Mouse (Mus musculus): ENCODE results near the gene Gm6614. TPM values are rescaled to one million over a fixed set of nuclear protein-coding genes. Genes with fewer than 3 reads are reported as not detected.

Gene Gm6614
- polyA plus RNA-seq, 1 experiment from 2014 or later, result not detected

DNA sequence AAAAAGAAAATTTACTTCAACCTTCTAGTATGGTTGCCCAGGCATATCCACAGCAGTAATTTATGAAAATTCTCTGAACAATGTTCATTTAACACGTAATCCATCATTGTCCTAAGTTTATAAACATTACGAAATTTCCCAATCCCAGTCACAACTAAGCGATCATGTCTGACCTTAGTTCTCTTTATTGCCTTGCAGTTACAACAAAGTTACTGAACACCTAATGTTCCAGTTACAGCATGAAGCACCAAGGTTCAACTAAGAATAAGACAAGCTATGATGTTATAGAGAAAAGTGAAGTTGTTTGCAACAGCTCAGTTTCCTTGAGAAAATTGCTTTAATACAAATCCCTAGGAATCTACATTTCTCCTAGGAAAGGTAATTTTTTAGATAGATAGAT is 10.5 kb upstream of the Gm6614 start:
- WGBS, result 83% methylated on average over 3 of the region's 3 CpGs
- ATAC-seq (ENCODE audit: insufficient number of reproducible peaks, insufficient read depth, low FRiP score, low read depth), result no peak
- H3K4me2 ChIP-seq (ENCODE audit: low read length), result no peak overlapping the region

DNA sequence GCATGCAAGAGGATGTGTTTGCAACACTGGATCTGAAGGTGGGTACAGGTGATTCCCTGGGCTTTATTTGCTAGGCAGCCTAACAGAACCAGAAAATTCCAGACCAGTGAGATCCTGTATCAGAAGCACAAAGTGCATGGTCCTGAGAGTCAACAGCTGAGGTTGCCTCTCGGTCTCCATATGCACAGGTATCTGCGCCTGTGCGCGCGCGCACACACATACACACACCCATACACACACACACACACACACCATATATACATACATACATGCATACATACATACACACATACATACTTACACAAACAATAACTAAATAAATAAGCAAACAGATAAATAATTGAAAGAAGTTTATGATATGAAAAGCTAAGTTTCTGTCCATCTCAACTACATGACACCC is 24.4 kb downstream of the Gm6614 start:
- H3K9ac ChIP-seq (ENCODE audit: low read length), result no peak overlapping the region
- no peak for ATAC-seq (ENCODE audit: insufficient number of reproducible peaks, insufficient read depth, low FRiP score, low read depth)
- H3K4me3 ChIP-seq (ENCODE audit: control insufficient read depth in 1 of 2, insufficient read depth in 1 of 2, low read depth in 1 of 2, low read length in 2 of 2), result no peak overlapping the region
- H3K36me3 ChIP-seq (ENCODE audit: control insufficient read depth, insufficient read depth, low read length), result no peaks in the 10 kb centered on the region
- no peak overlapping the region for H3K27ac ChIP-seq (replicated peaks in 1 of 2; ENCODE audit: control insufficient read depth in 1 of 2, insufficient read depth in 1 of 2, low read depth in 2 of 2, low read length in 2 of 2)
- no peaks in the 10 kb centered on the region for H3K9me3 ChIP-seq (ENCODE audit: control insufficient read depth, low read length)
- no peak overlapping the region for H3K4me2 ChIP-seq (ENCODE audit: low read length)
- H3K4me1 ChIP-seq (ENCODE audit: control insufficient read depth in 2 of 2, insufficient read depth in 2 of 2, low read length in 2 of 2), result no peaks in the 10 kb centered on the region
- no peaks in the 10 kb centered on the region for H3K27me3 ChIP-seq (ENCODE audit: control insufficient read depth, insufficient read depth, low read length)
- 100% methylated on average over 6 of the region's 6 CpGs for WGBS

More for the DNA sequence above, 10.5 kb upstream of the Gm6614 start:
- Histone ChIP-seq H3K27me3 (ENCODE audit: control insufficient read depth, insufficient read depth, low read length) (no peaks in the 10 kb centered on the region), H3K9me3 (ENCODE audit: control insufficient read depth, low read length) (no peaks in the 10 kb centered on the region), H3K4me3 (ENCODE audit: control insufficient read depth in 1 of 2, insufficient read depth in 1 of 2, low read depth in 1 of 2, low read length in 2 of 2) (no peak overlapping the region), H3K4me1 (ENCODE audit: control insufficient read depth in 2 of 2, insufficient read depth in 2 of 2, low read length in 2 of 2) (no peaks in the 10 kb centered on the region), H3K9ac (ENCODE audit: low read length) (no peak overlapping the region), H3K36me3 (ENCODE audit: control insufficient read depth, insufficient read depth, low read length) (no peaks in the 10 kb centered on the region), H3K27ac (replicated peaks in 1 of 2; ENCODE audit: control insufficient read depth in 1 of 2, insufficient read depth in 1 of 2, low read depth in 2 of 2, low read length in 2 of 2) (no peak overlapping the region)

DNA sequence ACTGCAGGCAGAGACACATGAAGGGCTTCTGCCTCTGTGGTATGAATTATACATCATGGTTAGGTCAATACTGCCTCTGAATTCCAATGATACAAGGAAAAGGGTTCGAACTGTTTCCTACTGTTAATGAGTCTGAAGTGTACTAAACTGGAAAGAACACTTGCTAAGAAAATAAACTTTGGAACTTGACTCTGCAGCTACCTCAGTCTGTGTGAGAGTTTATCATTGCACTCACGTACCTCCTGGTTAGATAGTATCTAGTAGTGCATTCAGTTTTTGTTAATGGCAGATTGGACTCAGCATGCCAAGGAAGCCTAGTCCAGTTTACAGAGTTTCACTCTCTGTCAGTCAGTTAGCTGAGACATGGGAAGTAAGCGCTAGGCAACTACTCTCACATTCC is 26.6 kb downstream of the Gm6614 start:
- H3K9ac ChIP-seq (ENCODE audit: low read length), result no peak overlapping the region
- H3K4me3 ChIP-seq (ENCODE audit: control insufficient read depth in 1 of 2, insufficient read depth in 1 of 2, low read depth in 1 of 2, low read length in 2 of 2), result no peak overlapping the region

DNA sequence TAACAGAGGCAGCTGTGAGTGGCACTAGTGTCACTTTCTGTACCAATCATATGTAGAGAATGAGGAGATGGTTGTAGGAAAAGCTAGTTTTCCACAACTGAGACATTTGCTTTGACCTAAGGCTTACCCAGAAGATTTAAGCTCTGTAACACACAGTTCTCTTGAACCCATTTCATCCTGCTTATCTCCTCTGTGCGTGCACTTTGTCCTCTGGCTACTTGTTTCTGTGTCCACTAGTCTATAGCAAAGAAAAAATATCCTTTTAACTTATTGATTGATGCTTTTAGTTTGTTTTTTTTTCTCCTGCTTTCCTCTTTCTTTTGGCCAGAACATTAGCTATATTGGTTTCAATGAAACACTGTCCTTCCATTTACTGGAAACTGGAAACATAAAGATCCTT is 48.8 kb downstream of the Gm6614 start:
- ATAC-seq (ENCODE audit: insufficient number of reproducible peaks, insufficient read depth, low FRiP score, low read depth), result no peak
- WGBS, result 71% methylated on average over 1 of the region's 1 CpGs
- H3K4me3 ChIP-seq (ENCODE audit: control insufficient read depth in 1 of 2, insufficient read depth in 1 of 2, low read depth in 1 of 2, low read length in 2 of 2), result no peak overlapping the region
- H3K36me3 ChIP-seq (ENCODE audit: control insufficient read depth, insufficient read depth, low read length), result no peaks in the 10 kb centered on the region
- H3K27me3 ChIP-seq (ENCODE audit: control insufficient read depth, insufficient read depth, low read length), result no peaks in the 10 kb centered on the region
- H3K27ac ChIP-seq (replicated peaks in 1 of 2; ENCODE audit: control insufficient read depth in 1 of 2, insufficient read depth in 1 of 2, low read depth in 2 of 2, low read length in 2 of 2), result no peak overlapping the region
- no peak overlapping the region for H3K4me2 ChIP-seq (ENCODE audit: low read length)
- no peaks in the 10 kb centered on the region for H3K9me3 ChIP-seq (ENCODE audit: control insufficient read depth, low read length)
- H3K4me1 ChIP-seq (ENCODE audit: control insufficient read depth in 2 of 2, insufficient read depth in 2 of 2, low read length in 2 of 2), result no peaks in the 10 kb centered on the region
- H3K9ac ChIP-seq (ENCODE audit: low read length), result no peak overlapping the region

More for the DNA sequence above, 26.6 kb downstream of the Gm6614 start:
- H3K27me3 ChIP-seq (ENCODE audit: control insufficient read depth, insufficient read depth, low read length), result no peaks in the 10 kb centered on the region
- WGBS, result 59% methylated on average over 3 of the region's 3 CpGs
- no peaks in the 10 kb centered on the region for H3K4me1 ChIP-seq (ENCODE audit: control insufficient read depth in 2 of 2, insufficient read depth in 2 of 2, low read length in 2 of 2)
- no peaks in the 10 kb centered on the region for H3K9me3 ChIP-seq (ENCODE audit: control insufficient read depth, low read length)
- ATAC-seq (ENCODE audit: insufficient number of reproducible peaks, insufficient read depth, low FRiP score, low read depth), result no peak
- no peak overlapping the region for H3K4me2 ChIP-seq (ENCODE audit: low read length)
- no peaks in the 10 kb centered on the region for H3K36me3 ChIP-seq (ENCODE audit: control insufficient read depth, insufficient read depth, low read length)
- H3K27ac ChIP-seq (replicated peaks in 1 of 2; ENCODE audit: control insufficient read depth in 1 of 2, insufficient read depth in 1 of 2, low read depth in 2 of 2, low read length in 2 of 2), result no peak overlapping the region

DNA sequence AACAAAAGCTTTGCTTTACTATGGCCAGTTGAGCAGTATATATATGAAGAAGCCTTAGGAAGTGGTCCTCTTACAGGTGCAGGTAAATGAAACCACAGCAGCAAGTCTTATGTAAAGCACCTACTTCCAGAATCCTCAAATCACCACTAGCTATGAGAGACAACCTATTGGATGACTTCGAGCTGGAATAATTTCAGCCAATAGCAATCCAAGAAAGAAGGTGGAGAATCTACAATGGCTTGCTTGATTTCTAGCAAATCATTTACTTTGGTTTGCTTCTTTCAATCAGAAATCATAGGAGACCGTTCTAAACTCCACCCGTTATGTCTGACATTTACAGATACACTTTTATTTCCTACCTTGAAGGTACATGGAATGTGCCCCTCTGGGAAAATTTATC is 49.4 kb downstream of the Gm6614 start:
- Histone ChIP-seq H3K9ac (ENCODE audit: low read length) (no peak overlapping the region), H3K27me3 (ENCODE audit: control insufficient read depth, insufficient read depth, low read length) (no peaks in the 10 kb centered on the region), H3K36me3 (ENCODE audit: control insufficient read depth, insufficient read depth, low read length) (no peaks in the 10 kb centered on the region), H3K9me3 (ENCODE audit: control insufficient read depth, low read length) (no peaks in the 10 kb centered on the region), H3K4me3 (ENCODE audit: control insufficient read depth in 1 of 2, insufficient read depth in 1 of 2, low read depth in 1 of 2, low read length in 2 of 2) (no peak overlapping the region), H3K4me1 (ENCODE audit: control insufficient read depth in 2 of 2, insufficient read depth in 2 of 2, low read length in 2 of 2) (no peaks in the 10 kb centered on the region), H3K27ac (replicated peaks in 1 of 2; ENCODE audit: control insufficient read depth in 1 of 2, insufficient read depth in 1 of 2, low read depth in 2 of 2, low read length in 2 of 2) (no peak overlapping the region), H3K4me2 (ENCODE audit: low read length) (no peak overlapping the region)
- no peak for ATAC-seq (ENCODE audit: insufficient number of reproducible peaks, insufficient read depth, low FRiP score, low read depth)
- WGBS, result 85% methylated on average over 3 of the region's 3 CpGs

DNA sequence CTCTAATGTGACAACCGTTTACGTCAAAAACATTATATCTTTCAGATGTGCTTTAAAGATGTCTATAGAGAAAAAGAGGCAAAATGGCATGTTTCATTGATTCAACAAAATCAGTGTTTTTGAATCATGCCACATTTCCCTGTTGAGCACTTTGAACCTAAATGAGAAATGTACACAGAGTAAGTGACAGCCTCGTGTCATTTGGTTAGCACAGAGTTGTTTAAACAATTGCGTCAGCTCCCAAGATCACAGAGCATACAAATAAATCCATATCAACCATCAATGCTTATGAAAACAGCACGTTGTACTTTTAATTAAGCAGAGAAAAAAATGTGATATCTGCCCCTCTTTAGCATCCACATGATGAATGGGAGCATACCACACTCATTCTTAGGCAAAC is 50.7 kb downstream of the Gm6614 start:
- Histone ChIP-seq H3K4me2 (ENCODE audit: low read length) (no peak overlapping the region), H3K4me1 (ENCODE audit: control insufficient read depth in 2 of 2, insufficient read depth in 2 of 2, low read length in 2 of 2) (no peaks in the 10 kb centered on the region), H3K27ac (replicated peaks in 1 of 2; ENCODE audit: control insufficient read depth in 1 of 2, insufficient read depth in 1 of 2, low read depth in 2 of 2, low read length in 2 of 2) (no peak overlapping the region), H3K9me3 (ENCODE audit: control insufficient read depth, low read length) (no peaks in the 10 kb centered on the region), H3K36me3 (ENCODE audit: control insufficient read depth, insufficient read depth, low read length) (no peaks in the 10 kb centered on the region), H3K9ac (ENCODE audit: low read length) (no peak overlapping the region), H3K27me3 (ENCODE audit: control insufficient read depth, insufficient read depth, low read length) (no peaks in the 10 kb centered on the region), H3K4me3 (ENCODE audit: control insufficient read depth in 1 of 2, insufficient read depth in 1 of 2, low read depth in 1 of 2, low read length in 2 of 2) (no peak overlapping the region)
- WGBS, result 74% methylated on average over 5 of the region's 5 CpGs
- no peak for ATAC-seq (ENCODE audit: insufficient number of reproducible peaks, insufficient read depth, low FRiP score, low read depth)

DNA sequence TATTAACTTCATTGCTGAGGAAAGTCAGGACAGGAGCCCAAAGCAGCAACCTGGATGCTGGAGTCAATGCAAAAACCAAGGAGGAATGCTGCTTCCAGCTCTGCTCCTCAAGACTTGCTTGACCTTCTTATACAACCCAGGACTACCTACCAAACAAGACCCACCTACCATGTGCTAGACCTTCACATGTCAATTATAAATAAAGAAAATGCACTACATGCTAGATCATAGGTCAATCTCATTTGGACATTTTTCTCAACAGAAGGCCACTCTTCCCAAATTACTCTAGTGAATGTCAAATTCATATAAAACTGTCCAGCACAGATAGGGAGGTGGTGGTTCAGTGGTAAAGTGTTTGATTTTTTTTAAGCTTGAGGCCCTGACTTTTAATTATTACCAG is 64.4 kb downstream of the Gm6614 start, which contains the start of gene Slco1a1:
Gene Slco1a1 (minus strand): TSS at position 101 of the 400 bp plus-strand sequence.
- H3K27ac ChIP-seq (replicated peaks in 1 of 2; ENCODE audit: control insufficient read depth in 1 of 2, insufficient read depth in 1 of 2, low read depth in 2 of 2, low read length in 2 of 2), result no peak within 1 kb of the TSS
- H3K4me2 ChIP-seq (ENCODE audit: low read length), result no peak within 1 kb of the TSS
- no peaks in the 10 kb centered on the region for H3K9me3 ChIP-seq (ENCODE audit: control insufficient read depth, low read length)
- no peaks in the 10 kb centered on the region for H3K4me1 ChIP-seq (ENCODE audit: control insufficient read depth in 2 of 2, insufficient read depth in 2 of 2, low read length in 2 of 2)
- no peak for ATAC-seq (ENCODE audit: insufficient number of reproducible peaks, insufficient read depth, low FRiP score, low read depth)
- H3K27me3 ChIP-seq (ENCODE audit: control insufficient read depth, insufficient read depth, low read length), result no peaks in the 10 kb centered on the region
- no peaks in the 10 kb centered on the region for H3K36me3 ChIP-seq (ENCODE audit: control insufficient read depth, insufficient read depth, low read length)
- no peak within 1 kb of the TSS for H3K9ac ChIP-seq (ENCODE audit: low read length)
- H3K4me3 ChIP-seq (ENCODE audit: control insufficient read depth in 1 of 2, insufficient read depth in 1 of 2, low read depth in 1 of 2, low read length in 2 of 2), result no peak within 1 kb of the TSS

DNA sequence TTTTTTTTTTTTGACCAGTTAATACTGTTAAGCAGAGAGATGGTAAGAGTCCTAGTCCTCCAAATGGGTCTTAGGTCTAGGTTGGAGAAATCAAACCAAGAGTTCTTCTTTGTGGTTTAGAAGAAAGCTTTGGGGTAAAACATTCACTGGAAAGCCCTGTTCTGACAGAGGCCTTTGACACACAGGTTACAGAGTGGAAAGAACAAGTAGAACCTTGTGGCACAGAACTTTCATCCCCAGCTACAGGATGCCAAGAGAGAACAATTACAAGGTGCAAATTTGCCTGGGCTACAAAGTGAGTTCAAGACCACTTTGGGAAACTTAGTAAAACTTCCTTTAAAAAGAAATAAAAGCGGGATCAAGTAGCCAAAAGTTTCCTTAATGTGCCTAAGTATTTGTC is 70.8 kb downstream of the Gm6614 start:
- Histone ChIP-seq H3K4me2 (ENCODE audit: low read length) (no peak overlapping the region), H3K27ac (replicated peaks in 1 of 2; ENCODE audit: control insufficient read depth in 1 of 2, insufficient read depth in 1 of 2, low read depth in 2 of 2, low read length in 2 of 2) (no peak overlapping the region), H3K9ac (ENCODE audit: low read length) (no peak overlapping the region), H3K27me3 (ENCODE audit: control insufficient read depth, insufficient read depth, low read length) (no peaks in the 10 kb centered on the region), H3K36me3 (ENCODE audit: control insufficient read depth, insufficient read depth, low read length) (no peaks in the 10 kb centered on the region), H3K4me3 (ENCODE audit: control insufficient read depth in 1 of 2, insufficient read depth in 1 of 2, low read depth in 1 of 2, low read length in 2 of 2) (no peak overlapping the region), H3K9me3 (ENCODE audit: control insufficient read depth, low read length) (no peaks in the 10 kb centered on the region), H3K4me1 (ENCODE audit: control insufficient read depth in 2 of 2, insufficient read depth in 2 of 2, low read length in 2 of 2) (no peaks in the 10 kb centered on the region)
- whole genome bisulfite sequencing, result 62% methylated on average over 1 of the region's 1 CpGs
- ATAC-seq (ENCODE audit: insufficient number of reproducible peaks, insufficient read depth, low FRiP score, low read depth), result no peak
